Mouse (Mus musculus): ENCODE results near the gene Gm765. TPM values are rescaled to one million over a fixed set of nuclear protein-coding genes. Genes with fewer than 3 reads are reported as not detected.

Gene Gm765
- total RNA-seq (2023): not detected

DNA sequence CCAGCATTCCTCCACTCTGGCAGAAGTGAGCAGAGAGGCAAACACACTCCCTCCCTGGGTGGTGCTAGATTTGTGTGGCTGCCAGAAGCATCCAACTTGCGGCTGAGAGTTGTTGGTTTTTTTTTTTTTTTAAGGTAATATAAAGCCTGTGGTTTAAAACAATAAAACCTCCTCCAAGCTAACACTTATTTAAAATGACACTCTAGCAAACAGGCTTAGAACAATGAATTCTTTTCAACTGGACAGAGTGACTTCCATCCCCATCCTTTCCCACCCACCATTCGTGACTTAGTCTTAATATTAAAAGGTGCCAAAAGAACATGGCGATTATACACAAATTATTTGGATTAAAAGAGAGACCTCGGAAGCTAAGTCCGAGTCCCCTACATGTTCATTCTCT, at the start of gene Gm765:
Gene Gm765, minus strand, starts transcription at position 101 of the 400 bp plus-strand sequence.

